Mouse (Mus musculus): ENCODE measurements around the gene Abca13.

DNA sequence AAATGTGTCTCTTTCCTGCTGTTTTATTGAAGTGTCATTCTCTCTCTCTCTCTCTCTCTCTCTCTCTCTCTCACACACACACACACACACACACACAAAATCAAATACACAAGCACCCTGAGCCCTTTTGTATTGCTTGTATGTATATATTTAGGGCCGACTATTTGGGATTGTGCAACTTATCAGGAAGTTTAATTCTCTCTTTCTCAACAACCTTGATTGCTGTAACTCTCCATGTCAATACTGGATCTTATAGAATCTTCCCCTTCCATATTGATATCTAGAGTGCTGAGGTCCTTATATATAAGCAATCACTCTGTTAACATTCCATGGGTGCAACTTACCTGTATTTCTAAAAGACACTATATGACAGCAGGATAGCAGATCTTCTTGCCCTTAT, 433.0 kb downstream of the Abca13 start:
- TF ChIP-seq POLR2A (IDR thresholded peaks at IDR 0.05; ENCODE audit: control insufficient read depth, extremely low read depth, insufficient read depth, low read length, poor library complexity) (no peak), CTCF (IDR thresholded peaks at IDR 0.05; ENCODE audit: borderline replicate concordance, control insufficient read depth, extremely low read depth, insufficient read depth, low read length, poor library complexity) (no peak)

Data from thymus, adult 2 months (tissue).